Mouse (Mus musculus): ENCODE results near the gene Fam131c.

The Fam131c gene

GRCm38 (mm10) chr4:141408577-141408976, 40.6 kb downstream of the Fam131c start:
- no peak for DNase-seq (ENCODE audit: low spot score)

DNA sequence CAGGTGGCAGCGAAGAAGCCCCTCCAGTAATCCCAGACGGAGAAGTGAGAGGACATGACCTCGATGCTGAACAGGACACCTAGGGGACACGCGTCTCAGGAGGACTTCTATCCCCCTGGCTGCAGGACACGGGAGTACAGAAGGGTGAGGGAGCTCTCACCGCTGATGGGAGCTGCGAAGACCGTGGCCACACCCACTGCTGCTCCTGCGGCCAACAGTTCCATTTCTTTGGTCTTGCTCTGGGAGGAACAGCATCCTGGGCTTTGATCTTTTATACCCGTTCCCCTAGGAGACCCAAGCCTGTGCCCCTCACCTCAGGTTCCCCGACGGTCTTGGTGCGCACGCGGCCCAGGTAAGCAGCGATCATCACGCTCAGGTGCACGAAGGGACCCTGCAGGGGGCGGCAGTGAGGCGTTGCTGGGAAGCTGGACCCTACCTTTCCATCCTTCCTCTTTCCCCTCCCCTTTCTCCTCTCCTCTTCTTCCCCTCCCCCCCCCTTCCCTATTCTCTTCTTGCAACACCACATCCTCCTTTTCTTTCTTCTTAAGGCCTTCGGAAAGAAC, 43.5 kb downstream of the Fam131c start:
- DNase-seq (ENCODE audit: low spot score) = no peak

GRCm38 (mm10) chr4:141415924-141416323, 47.9 kb downstream of the Fam131c start, which contains the start of gene Clcnkb:
Gene Clcnkb (minus strand): TSS chr4:141416014.
- DNase-seq (ENCODE audit: low spot score) = no peak

DNA sequence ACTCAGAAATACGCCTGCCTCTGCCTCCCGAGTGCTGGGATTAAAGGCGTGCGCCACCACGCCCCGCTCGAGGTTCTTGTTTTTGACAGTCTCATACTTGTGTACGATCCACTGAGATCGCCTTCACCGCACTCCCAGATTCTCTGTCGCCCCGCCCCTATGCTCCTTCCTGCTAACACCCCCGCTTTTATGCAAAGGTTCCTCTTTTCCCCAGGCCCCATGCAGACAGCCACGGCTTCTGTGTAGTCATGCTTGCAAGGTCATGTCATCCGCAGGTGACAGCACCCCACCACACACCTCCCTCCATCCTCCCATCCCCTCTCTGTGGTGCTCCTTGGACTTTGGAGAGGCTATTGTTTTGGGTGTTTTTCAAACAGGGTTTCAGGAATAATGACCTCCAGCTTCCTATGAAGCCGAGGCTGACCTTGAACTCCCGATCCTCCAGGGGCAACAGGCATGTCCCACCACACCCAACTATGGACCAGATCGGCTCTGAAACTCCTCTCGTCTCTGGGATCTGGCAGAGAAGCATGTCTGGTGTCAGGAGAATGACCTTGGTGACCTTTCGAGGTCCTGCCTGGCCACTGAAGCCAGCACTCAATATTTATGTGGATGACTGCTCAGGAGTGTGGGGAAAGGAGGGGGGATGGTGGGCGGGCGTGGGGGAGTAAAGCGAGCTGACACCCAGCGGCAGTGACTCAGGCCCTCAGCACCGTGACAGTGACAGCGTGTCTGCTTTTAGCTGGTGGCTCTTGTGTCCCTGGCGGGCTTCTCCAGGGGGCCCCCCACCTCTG, 51.6 kb downstream of the Fam131c start:
- no peak for DNase-seq (ENCODE audit: low spot score)

GRCm38 (mm10) chr4:141420192-141420829, 52.3 kb downstream of the Fam131c start, which contains the start of gene Hspb7:
Gene Hspb7 (plus strand): TSS chr4:141420779.
- no peak for DNase-seq (ENCODE audit: low spot score)

GRCm38 (mm10) chr4:141420886-141421285, 52.9 kb downstream of the Fam131c start:
- no peak for DNase-seq (ENCODE audit: low spot score)

GRCm38 (mm10) chr4:141421423-141421822, 53.4 kb downstream of the Fam131c start:
- peak; percentile 47 for DNase-seq (ENCODE audit: low spot score)

DNA sequence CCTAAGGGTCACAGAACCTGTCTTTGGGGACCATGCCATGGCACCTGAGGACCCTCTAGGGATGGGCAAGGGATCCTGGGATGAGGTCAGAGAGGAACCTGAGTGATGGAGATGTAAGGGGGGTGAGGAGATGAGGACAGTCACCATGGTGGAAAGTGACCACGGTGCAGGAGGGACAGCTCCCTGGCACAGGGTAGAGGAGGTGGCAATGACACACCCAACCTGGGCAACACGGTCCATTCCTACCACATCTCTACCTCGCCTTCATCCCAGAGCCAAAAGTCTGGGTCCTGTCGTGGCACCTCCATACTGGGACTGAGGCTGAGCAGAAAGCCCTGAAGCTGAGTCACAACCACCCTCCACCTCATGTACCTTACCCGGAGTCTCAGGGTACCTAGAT, 54.8 kb downstream of the Fam131c start:
- no peak for DNase-seq (ENCODE audit: low spot score)

DNA sequence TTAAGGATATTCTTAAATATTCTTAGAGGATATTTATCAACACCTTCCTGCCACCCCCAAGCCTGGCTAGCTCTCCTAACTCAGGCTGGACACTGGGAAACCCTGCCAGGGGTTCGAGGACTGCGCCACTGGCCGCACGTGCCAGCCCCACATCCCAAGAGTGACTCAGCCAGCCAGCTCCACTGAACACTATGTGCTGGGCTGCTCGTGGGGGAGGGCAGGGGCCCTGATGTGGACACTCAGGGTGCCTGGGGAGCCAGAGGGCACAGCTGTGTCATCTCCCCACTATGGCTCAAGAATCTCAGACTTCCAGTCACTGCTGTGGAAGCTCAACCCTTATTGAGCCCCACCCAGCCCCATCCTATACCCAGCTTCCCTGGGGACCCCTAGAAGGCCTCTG, 55.3 kb downstream of the Fam131c start:
- no peak for DNase-seq (ENCODE audit: low spot score)

DNA sequence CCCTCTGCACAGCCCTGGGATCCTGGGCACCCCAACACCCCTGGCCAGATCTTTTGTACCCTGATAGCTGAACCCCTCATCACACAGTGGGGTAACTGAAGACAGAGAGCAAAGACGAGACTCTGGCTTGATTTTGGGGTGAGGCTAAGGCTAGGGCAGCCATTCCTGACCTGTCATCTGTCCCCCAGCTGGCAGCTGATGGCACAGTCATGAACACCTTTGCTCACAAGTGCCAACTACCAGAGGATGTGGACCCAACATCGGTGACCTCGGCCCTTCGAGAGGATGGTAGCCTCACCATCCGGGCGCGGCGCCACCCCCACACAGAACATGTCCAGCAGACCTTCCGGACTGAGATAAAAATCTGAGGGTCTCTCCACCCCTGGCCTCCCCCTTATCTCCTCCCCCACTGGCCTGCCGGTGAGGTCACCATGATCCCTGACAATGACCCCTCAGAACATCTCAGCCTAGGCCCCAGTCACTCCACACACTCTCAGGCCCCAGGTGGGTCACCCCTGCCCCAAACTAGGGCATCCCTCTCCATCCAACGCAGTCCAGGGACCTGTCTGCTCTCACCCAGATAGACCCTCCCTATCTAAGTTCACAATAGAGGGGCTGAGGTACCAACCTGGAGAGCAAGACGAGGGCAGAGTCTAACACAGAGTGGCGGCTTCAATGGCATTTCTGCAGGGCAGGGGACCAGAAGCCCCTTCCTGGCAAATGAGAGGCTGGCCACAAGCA, 55.8 kb downstream of the Fam131c start:
- DNase-seq (ENCODE audit: low spot score) = no peak

DNA sequence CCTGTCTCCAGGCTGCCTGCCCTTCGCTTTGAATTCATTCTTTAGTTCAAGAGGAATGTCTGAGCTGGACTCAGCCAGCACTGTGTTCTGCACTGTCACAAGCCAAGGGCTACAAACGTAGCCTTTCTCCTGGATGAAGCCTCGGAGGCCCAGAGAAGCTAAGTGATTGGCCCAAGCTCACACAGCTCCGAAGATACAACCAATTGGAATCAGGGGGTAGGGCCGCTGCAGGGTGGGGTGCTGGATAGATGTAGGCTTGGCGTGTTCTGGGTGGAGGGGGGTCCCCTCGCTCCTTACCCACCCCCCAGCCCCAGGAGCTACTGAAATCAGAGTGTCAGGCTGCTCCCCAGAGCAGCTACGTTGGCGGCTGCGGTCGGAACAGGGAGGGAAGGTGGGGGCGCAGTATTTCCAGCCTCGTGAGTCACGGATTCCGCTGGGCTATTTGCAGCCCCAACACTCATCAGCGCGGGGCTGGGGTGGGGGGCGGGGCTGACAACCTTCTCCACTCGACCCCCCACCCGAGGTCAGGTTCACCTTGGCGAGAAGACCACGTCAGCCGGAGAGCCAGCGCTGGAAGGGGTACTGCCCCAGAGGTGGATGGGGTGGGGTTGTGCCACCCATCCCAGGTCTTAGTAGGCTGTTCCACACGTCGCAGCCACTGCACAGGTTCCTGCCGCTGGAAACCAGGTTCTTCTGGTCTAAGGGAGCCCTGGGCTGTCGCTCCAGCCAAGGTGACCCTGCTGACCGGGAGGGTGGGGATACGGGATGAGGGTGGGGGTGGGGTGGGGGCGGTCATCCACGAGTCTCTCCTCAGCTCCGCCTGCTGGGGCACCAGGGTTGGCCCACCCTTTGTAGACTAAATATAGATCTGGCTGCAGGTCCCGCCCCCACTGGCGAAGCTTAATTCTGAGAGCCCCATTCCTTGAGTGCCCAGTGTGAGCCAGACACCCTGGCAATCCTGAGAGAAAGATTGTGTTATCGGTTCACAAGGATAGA, 57.8 kb downstream of the Fam131c start:
- no peak for DNase-seq (ENCODE audit: low spot score)

DNA sequence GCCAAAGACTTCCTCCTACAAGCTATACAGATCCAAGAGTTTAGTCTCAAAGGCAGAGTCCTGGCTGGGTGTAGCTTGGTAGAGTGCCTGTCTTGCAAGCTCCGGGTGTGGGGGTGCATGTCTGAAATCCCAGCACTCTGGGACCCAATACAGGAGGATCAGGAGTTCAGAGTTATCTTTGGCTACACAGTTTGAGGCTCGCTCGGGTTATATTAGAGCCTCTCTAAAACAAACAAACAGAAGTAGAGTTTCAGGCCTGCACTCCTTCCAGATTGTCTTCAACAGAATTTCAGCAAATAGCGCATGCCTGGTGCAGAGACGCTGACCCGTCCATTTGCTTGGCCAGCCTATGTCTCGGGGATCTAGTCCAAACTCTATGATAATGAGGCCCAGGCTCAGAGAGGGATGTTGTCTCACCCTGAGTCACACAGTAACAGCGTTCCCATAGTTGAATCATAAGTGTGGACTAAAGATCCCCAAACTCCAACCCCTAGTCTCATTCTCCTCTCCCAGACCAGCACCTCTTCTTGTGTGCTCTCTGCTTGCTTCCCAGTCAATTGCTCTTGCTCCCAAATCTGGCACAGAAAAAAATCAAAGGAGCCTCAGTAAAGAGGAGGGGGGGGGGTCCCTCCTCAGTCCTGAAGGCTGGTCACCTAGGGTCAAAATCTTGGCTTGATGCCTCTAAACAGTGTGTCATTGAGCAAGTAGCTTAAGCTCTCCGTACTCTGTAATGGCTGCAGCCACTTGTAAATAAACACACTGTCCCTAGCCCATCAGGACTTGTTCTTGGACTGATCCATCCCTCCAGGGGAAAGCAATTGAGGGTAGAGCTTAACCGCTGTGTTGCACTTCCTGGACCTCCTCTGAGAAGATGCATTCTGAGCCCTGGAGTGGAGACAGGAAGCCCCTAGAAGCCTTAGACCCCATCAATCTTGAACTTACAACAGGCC, 59.1 kb downstream of the Fam131c start:
- no peak for DNase-seq (ENCODE audit: low spot score)

- no peak for DNase-seq (ENCODE audit: low spot score)
Observed at GRCm38 (mm10) chr4:141427921-141428320, 59.9 kb downstream of the Fam131c start.

GRCm38 (mm10) chr4:141429381-141429780, 61.4 kb downstream of the Fam131c start:
- DNase-seq (ENCODE audit: low spot score) = no peak

GRCm38 (mm10) chr4:141429847-141430246, 61.8 kb downstream of the Fam131c start:
- no peak for DNase-seq (ENCODE audit: low spot score)

DNA sequence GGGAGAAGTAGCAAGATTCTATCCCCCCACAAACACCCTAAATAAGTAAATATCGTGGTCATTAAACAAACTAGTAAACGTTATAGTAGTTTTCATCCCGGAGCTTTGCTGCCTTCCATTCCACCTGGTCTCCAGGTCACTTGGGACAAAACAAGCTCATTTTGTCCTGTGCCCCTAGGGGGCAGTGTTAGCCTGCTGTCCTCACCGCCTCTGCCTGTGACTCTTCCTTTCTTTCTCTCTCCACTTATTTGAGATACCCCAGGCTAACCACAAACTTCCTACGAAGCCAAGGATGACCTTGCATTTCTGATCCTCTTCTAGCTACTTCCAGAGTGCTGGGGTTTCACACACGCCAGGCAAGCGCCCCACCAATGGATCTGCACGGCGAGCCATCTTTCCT, 63.0 kb downstream of the Fam131c start:
- peak; percentile 65 for DNase-seq (ENCODE audit: low spot score)

- no peak for DNase-seq (ENCODE audit: low spot score)
Observed at GRCm38 (mm10) chr4:141432666-141433065, 64.6 kb downstream of the Fam131c start.

- DNase-seq (ENCODE audit: low spot score) = no peak
Observed at GRCm38 (mm10) chr4:141433191-141433590, 65.2 kb downstream of the Fam131c start.
